Mouse (Mus musculus) c-Kit-positive CD71-positive TER-119-negative erythroid progenitor cells, embryonic 14.5 days (primary cell): Measurements from ENCODE around the gene Cobll1.

Experiments
- DNase-seq: peaks from one replicate; pipeline ENCODE4 v3.0.0-alpha.2; 2013; ENCODE audit warnings: low read depth

Cobll1 gene

GRCm38 (mm10) chr2:65090986-65091385 is 148.2 kb downstream of the Cobll1 start:
- DNase-seq = no peak

- DNase-seq = no peak
Observed at GRCm38 (mm10) chr2:65087197-65087596, 152.0 kb downstream of the Cobll1 start.

- no peak for DNase-seq
Observed at GRCm38 (mm10) chr2:65083411-65083810, 155.8 kb downstream of the Cobll1 start.

- no peak for DNase-seq
Observed at GRCm38 (mm10) chr2:65077544-65077943, 161.7 kb downstream of the Cobll1 start.

- DNase-seq = no peak
Observed at GRCm38 (mm10) chr2:65075840-65076239, 163.4 kb downstream of the Cobll1 start.

GRCm38 (mm10) chr2:65075431-65075830 is 163.8 kb downstream of the Cobll1 start:
- no peak for DNase-seq

GRCm38 (mm10) chr2:65072205-65072604 is 167.0 kb downstream of the Cobll1 start:
- DNase-seq = no peak

GRCm38 (mm10) chr2:65053764-65054163 is 185.4 kb downstream of the Cobll1 start:
- no peak for DNase-seq

GRCm38 (mm10) chr2:65052191-65053012 is 186.8 kb downstream of the Cobll1 start:
- DNase-seq = no peak

- no peak for DNase-seq
Observed at GRCm38 (mm10) chr2:65050776-65051175, 188.4 kb downstream of the Cobll1 start.

- DNase-seq = no peak
Observed at GRCm38 (mm10) chr2:65048234-65049017, 190.8 kb downstream of the Cobll1 start.
